Mouse (Mus musculus) spleen, postnatal 36 days (tissue): ENCODE measurements around the gene Supt3.

ENCODE experiments used
- DNase-seq, 2 experiments: peaks; one replicate each; pipeline ENCODE4 v3.0.0; 2022; ENCODE audit warnings: low spot score in 2 of 2, mixed read lengths in 1 of 2

Gene Supt3

GRCm38 (mm10) chr17:45133501-45134400 lies 356.8 kb downstream of the Supt3 start:
- DNase-seq: no peak

GRCm38 (mm10) chr17:45136491-45136890 lies 359.5 kb downstream of the Supt3 start:
- no peak for DNase-seq

- no peak for DNase-seq
These were observed 366.1 kb downstream of the Supt3 start for GRCm38 (mm10) chr17:45143043-45143442.

- DNase-seq: no peak
These were observed 367.7 kb downstream of the Supt3 start for GRCm38 (mm10) chr17:45144656-45145055.

- no peak for DNase-seq
These were observed 374.5 kb downstream of the Supt3 start for GRCm38 (mm10) chr17:45151312-45151929.

- DNase-seq: no peak
These were observed 376.8 kb downstream of the Supt3 start for GRCm38 (mm10) chr17:45153721-45154120.

- DNase-seq: no peak
These were observed 381.3 kb downstream of the Supt3 start for GRCm38 (mm10) chr17:45158171-45158691.

GRCm38 (mm10) chr17:45160651-45161050 lies 383.7 kb downstream of the Supt3 start:
- DNase-seq: no peak

GRCm38 (mm10) chr17:45165741-45166140 lies 388.8 kb downstream of the Supt3 start:
- no peak for DNase-seq
